Mouse (Mus musculus): ENCODE results near the gene L3hypdh.

Gene L3hypdh

GRCm38 (mm10) chr12:72085329-72086165 is at the start of gene L3hypdh, which contains the start of gene Jkamp:
L3hypdh (minus strand) TSS chr12:72085439.
Jkamp (plus strand) TSS chr12:72085589.
- DNase-seq (ENCODE audit: extremely low spot score) = peak; percentile 100

GRCm38 (mm10) chr12:72129203-72129602 is 44.0 kb upstream of the L3hypdh start:
- DNase-seq (ENCODE audit: extremely low spot score) = no peak

GRCm38 (mm10) chr12:72115686-72116345 is 30.6 kb upstream of the L3hypdh start:
- DNase-seq (ENCODE audit: extremely low spot score) = no peak

- DNase-seq (ENCODE audit: extremely low spot score) = no peak
These were observed 29.9 kb upstream of the L3hypdh start for GRCm38 (mm10) chr12:72115126-72115525.

- peak; percentile 67 for DNase-seq (ENCODE audit: extremely low spot score)
These were observed 19.5 kb upstream of the L3hypdh start for GRCm38 (mm10) chr12:72104525-72105281.

GRCm38 (mm10) chr12:72104027-72104426 is 18.8 kb upstream of the L3hypdh start:
- DNase-seq (ENCODE audit: extremely low spot score) = no peak

GRCm38 (mm10) chr12:72102776-72103175 is 17.5 kb upstream of the L3hypdh start:
- no peak for DNase-seq (ENCODE audit: extremely low spot score)

GRCm38 (mm10) chr12:72096966-72097365 is 11.7 kb upstream of the L3hypdh start:
- DNase-seq (ENCODE audit: extremely low spot score) = no peak

- no peak for DNase-seq (ENCODE audit: extremely low spot score)
These were observed 4.6 kb upstream of the L3hypdh start for GRCm38 (mm10) chr12:72089802-72090201.

GRCm38 (mm10) chr12:72086166-72086825 is 1.1 kb upstream of the L3hypdh start:
- DNase-seq (ENCODE audit: extremely low spot score) = no peak

- DNase-seq (ENCODE audit: extremely low spot score) = no peak
These were observed 263 bp downstream of the L3hypdh start for GRCm38 (mm10) chr12:72085024-72085328.

- no peak for DNase-seq (ENCODE audit: extremely low spot score)
These were observed 797 bp downstream of the L3hypdh start for GRCm38 (mm10) chr12:72084261-72085023.

GRCm38 (mm10) chr12:72083265-72083664 is 2.0 kb downstream of the L3hypdh start:
- DNase-seq (ENCODE audit: extremely low spot score) = no peak

GRCm38 (mm10) chr12:72082370-72082769 is 2.9 kb downstream of the L3hypdh start:
- DNase-seq (ENCODE audit: extremely low spot score) = peak; percentile 38

GRCm38 (mm10) chr12:72081961-72082360 is 3.3 kb downstream of the L3hypdh start:
- no peak for DNase-seq (ENCODE audit: extremely low spot score)

GRCm38 (mm10) chr12:72078248-72078647 is 7.0 kb downstream of the L3hypdh start:
- no peak for DNase-seq (ENCODE audit: extremely low spot score)

GRCm38 (mm10) chr12:72070327-72071269 is 14.6 kb downstream of the L3hypdh start, which contains the start of gene Gpr135:
Gpr135 (minus strand) TSS chr12:72071125.
- peak; percentile 90 for DNase-seq (ENCODE audit: extremely low spot score)

- no peak for DNase-seq (ENCODE audit: extremely low spot score)
These were observed 15.5 kb downstream of the L3hypdh start for GRCm38 (mm10) chr12:72069626-72070326.

- no peak for DNase-seq (ENCODE audit: extremely low spot score)
These were observed 27.5 kb downstream of the L3hypdh start for GRCm38 (mm10) chr12:72057780-72058179.
